Mouse (Mus musculus) brain, embryonic 14.5 days (tissue): ENCODE results near the gene Synpr.
A peak's percentile ranks its signal among the peaks of the same experiment; 100 is the strongest.

ENCODE experiments used
- CTCF ChIP-seq: fragments of 200-500 bp; IDR thresholded peaks from 2 replicates; pipeline ENCODE4 v1.5.1; 2012; ENCODE audit warnings: inconsistent platforms, mild to moderate bottlenecking, moderate library complexity, borderline replicate concordance; ENCODE audit not compliant: insufficient read depth, insufficient read length; ENCODE audit errors: extremely low read depth
- POLR2A ChIP-seq: fragments of 200-500 bp; IDR thresholded peaks from 2 replicates; pipeline ENCODE4 v1.6.1; 2012; ENCODE audit warnings: mild to moderate bottlenecking, inconsistent platforms, borderline replicate concordance; ENCODE audit not compliant: poor library complexity, insufficient read depth, insufficient read length, severe bottlenecking; ENCODE audit errors: extremely low read depth

- TF ChIP-seq CTCF (peak; percentile 84), POLR2A (no peak)
Measured at GRCm38 (mm10) chr14:13355569-13356362, 71.2 kb downstream of the Synpr start.
